Mouse (Mus musculus): ENCODE results near the gene Zfp362. TPM values are rescaled to one million over a fixed set of nuclear protein-coding genes. Genes with fewer than 3 reads are reported as not detected.
A peak's percentile ranks its signal among the peaks of the same experiment; 100 is the strongest.

The Zfp362 gene
- total and polyA plus RNA-seq, 3 experiments = 9.7 to 70.1 (median 16.1) TPM

DNA sequence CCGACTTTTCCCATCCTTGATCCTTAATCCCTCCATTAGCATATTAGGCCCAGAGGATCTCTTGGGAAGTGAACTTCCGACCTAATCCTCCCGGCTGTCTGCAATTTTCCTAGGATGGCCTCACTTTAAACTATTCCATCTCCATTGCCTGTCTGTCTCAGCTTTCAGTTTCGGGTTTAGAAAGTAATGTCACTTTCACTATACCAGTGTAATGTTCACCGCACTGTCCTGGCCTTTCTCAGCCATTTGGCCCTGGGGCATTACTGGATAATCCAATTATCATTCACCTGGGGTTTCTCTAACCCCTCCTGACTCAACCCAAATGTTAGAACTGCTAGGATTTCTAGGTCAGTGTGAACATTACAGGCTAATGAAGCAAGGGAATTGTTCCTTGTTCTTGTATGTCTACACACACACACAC lies 77.4 kb downstream of the Zfp362 start:
- Histone ChIP-seq H3K27ac (ENCODE audit: insufficient read depth, low read depth) (peak overlapping the region; percentile 9; the same call in 1 of the 2 replicates), H3K36me3 (replicated peaks in 1 of 2; ENCODE audit: control insufficient read depth in 1 of 2, insufficient read depth in 1 of 2, low read length in 1 of 2) (peaks cover 0 to 35% of the 10 kb centered on the region in 2 experiments), H3K9ac (ENCODE audit: insufficient read depth, low read depth) (peak overlapping the region; percentile 94), H3K79me2 (replicated peaks; ENCODE audit: control insufficient read depth, extremely low read depth, insufficient read depth, poor library complexity, severe bottlenecking) (peaks cover 43% of the 10 kb centered on the region), H3K4me3 (replicated peaks in 1 of 3; ENCODE audit: low read depth in 2 of 3, low read length in 2 of 3, poor library complexity in 1 of 3) (peak overlapping the region; percentile 79 to 89 (median 88)), H3K27me3 (replicated peaks) (no peaks in the 10 kb centered on the region), H3K4me1 (ENCODE audit: control insufficient read depth in 1 of 2, insufficient read depth in 2 of 2) (peaks cover 7 to 40% of the 10 kb centered on the region in 2 experiments), H3K9me3 (replicated peaks; ENCODE audit: low read length) (no peaks in the 10 kb centered on the region), H3K4me2 (ENCODE audit: insufficient read depth, low read depth, poor library complexity, severe bottlenecking) (peak overlapping the region; percentile 70)
- TF ChIP-seq SIN3A (IDR thresholded peaks at IDR 0.05; ENCODE audit: low read length) (0 out of 2 replicates have a peak, but pooled peaks have one; percentile 6), CHD1 (IDR thresholded peaks at IDR 0.05; ENCODE audit: low read depth, low read length) (peak; percentile 79), MAZ (IDR thresholded peaks at IDR 0.05; ENCODE audit: low read depth, low read length) (no peak), POLR2AphosphoS2 (IDR thresholded peaks at IDR 0.05; ENCODE audit: low read depth, low read length) (no peak)
- in situ Hi-C loops (cut with MboI; ENCODE audit: low pct_ligation_motif_present, low pct_unique_long_range_greater_than_20kb, low sequenced_read_pairs) (no loop called here), dilution Hi-C loops (cut with MboI; ENCODE audit: extremely low pct_ligation_motif_present, extremely low pct_unique_long_range_greater_than_20kb, low sequenced_read_pairs) (no loop called here)
- no peak for DNase-seq (ENCODE audit: extremely low read depth)

DNA sequence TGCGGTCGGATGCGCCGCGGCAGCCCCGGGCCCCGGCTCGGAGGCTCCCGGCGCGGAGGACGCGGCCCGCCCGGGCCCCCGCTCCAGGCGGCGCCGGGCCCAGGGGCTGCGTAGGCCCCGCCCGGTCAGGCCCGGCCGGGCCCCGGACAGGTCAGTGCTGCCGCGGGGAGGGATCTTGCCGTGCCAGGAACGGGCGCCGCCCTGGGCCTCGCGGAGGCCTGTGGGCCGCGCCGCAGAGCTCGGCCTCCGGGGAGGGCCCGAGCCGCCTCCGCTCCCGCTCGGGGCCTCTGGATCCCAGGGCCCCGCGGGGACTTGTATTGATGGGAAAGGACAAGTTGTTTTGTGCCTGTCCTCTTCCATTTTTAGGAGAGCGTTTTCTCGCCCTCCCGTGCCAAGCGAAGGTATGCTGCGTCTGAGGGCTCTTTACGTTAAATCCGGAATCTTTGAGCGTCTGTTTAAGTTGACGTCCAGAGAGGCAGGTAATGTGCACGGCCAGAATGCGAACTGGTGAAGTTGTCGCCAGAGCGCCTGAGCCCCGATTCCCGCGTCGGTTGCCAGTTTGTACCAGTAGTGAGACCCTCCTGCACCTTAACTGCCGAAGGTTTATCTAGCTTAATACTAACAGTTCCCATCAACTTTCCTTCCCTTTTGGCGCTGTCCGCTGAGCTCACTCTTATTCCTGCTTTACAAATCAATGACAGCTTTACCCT lies 78.0 kb downstream of the Zfp362 start:
- dilution Hi-C loops (cut with MboI; ENCODE audit: extremely low pct_ligation_motif_present, extremely low pct_unique_long_range_greater_than_20kb, low sequenced_read_pairs) = no loop called here
- no peak for DNase-seq (ENCODE audit: extremely low read depth)
- peaks cover 4 to 34% of the 10 kb centered on the region in 2 experiments for H3K4me1 ChIP-seq (ENCODE audit: control insufficient read depth in 1 of 2, insufficient read depth in 2 of 2)

DNA sequence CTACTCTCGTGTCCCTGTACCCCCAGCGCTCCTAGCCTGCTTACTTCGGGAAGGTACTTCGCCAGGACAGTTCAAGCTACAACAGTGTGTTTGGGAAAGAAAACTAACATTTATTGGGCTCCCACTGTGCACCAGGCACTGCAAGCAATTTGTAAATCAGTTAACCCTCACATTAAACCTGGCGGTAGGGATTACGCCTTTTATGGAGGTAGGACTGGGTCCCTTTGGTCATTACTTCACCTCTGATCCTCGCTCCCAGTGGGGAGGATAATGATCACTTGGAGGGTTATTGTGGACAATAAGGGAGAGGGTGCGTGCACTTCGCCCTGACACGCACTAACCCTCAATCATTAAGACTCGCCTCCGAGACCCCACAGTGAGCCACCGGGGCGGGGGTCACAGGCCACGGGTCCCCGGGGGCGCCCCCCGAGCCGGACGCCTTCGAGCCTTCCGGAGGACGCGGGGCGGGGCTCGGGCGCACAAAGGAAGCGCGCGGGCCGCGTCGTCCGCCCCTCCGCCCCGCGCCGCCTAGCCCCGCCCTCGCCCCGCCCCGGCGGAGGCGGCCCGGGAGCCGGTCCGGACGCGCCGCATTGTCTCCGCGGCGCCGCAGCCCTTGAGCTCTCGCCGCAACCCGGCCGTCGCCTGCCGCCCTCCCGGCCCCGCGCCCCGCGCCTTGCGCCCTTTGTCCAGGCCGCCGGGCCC lies 78.7 kb downstream of the Zfp362 start:
- Histone ChIP-seq H3K4me1 (ENCODE audit: control insufficient read depth in 1 of 2, insufficient read depth in 2 of 2) (peaks cover 4 to 30% of the 10 kb centered on the region in 2 experiments), H3K27me3 (replicated peaks) (no peaks in the 10 kb centered on the region), H3K9ac (ENCODE audit: insufficient read depth, low read depth) (peak overlapping the region; percentile 94), H3K36me3 (replicated peaks in 1 of 2; ENCODE audit: control insufficient read depth in 1 of 2, insufficient read depth in 1 of 2, low read length in 1 of 2) (peaks cover 4 to 42% of the 10 kb centered on the region in 2 experiments), H3K4me2 (ENCODE audit: insufficient read depth, low read depth, poor library complexity, severe bottlenecking) (peak overlapping the region; percentile 48), H3K4me3 (replicated peaks in 1 of 3; ENCODE audit: low read depth in 2 of 3, low read length in 2 of 3, poor library complexity in 1 of 3) (peak overlapping the region; percentile 79 to 89 (median 88)), H3K79me2 (replicated peaks; ENCODE audit: control insufficient read depth, extremely low read depth, insufficient read depth, poor library complexity, severe bottlenecking) (peaks cover 37% of the 10 kb centered on the region), H3K27ac (ENCODE audit: insufficient read depth, low read depth) (no peak overlapping the region), H3K9me3 (replicated peaks; ENCODE audit: low read length) (no peaks in the 10 kb centered on the region)
- in situ Hi-C loops (cut with MboI; ENCODE audit: low pct_ligation_motif_present, low pct_unique_long_range_greater_than_20kb, low sequenced_read_pairs) (no loop called here), dilution Hi-C loops (cut with MboI; ENCODE audit: extremely low pct_ligation_motif_present, extremely low pct_unique_long_range_greater_than_20kb, low sequenced_read_pairs) (no loop called here)
- TF ChIP-seq JUN (IDR thresholded peaks at IDR 0.05; ENCODE audit: insufficient read depth, low read depth, low read length) = no peak
- TF ChIP-seq EP300 (IDR thresholded peaks at IDR 0.05; ENCODE audit: low read length) = peak; percentile 33; the same call in 1 of the 2 replicates
- 0 out of 2 replicates have a peak, but pooled peaks have one; percentile 9 for TF ChIP-seq TBP (conservative IDR thresholded peaks at IDR 0.05; ENCODE audit: low read depth, low read length)
- no peak for TF ChIP-seq KAT2A (IDR thresholded peaks at IDR 0.05; ENCODE audit: insufficient replicate concordance, low read length)
- peak; percentile 66 for TF ChIP-seq NELFE (IDR thresholded peaks at IDR 0.05; ENCODE audit: low read depth, low read length)
- peak; percentile 63 for TF ChIP-seq ELF1 (IDR thresholded peaks at IDR 0.05; ENCODE audit: low read depth, low read length)
- TF ChIP-seq MAFK (IDR thresholded peaks at IDR 0.05; ENCODE audit: insufficient replicate concordance, low read length) = no peak
- TF ChIP-seq SIN3A (IDR thresholded peaks at IDR 0.05; ENCODE audit: low read length) = peak; percentile 14; the same call in 1 of the 2 replicates
- no peak for TF ChIP-seq NRF1 (IDR thresholded peaks at IDR 0.05; ENCODE audit: low read depth, low read length)
- peak; percentile 68; the same call in 1 of the 2 replicates for TF ChIP-seq TCF12 (IDR thresholded peaks at IDR 0.05; ENCODE audit: low read depth, low read length)
- peak; percentile 74 for TF ChIP-seq POLR2A (IDR thresholded peaks at IDR 0.05; ENCODE audit: low read depth, low read length)
- no peak for TF ChIP-seq UBTF (IDR thresholded peaks at IDR 0.05; ENCODE audit: low read depth, low read length)
- peak; percentile 62; the same call in 1 of the 2 replicates for TF ChIP-seq MAZ (IDR thresholded peaks at IDR 0.05; ENCODE audit: low read depth, low read length)
- peak; percentile 56 for DNase-seq (ENCODE audit: extremely low read depth)

More for the DNA sequence above, 78.0 kb downstream of the Zfp362 start:
- Histone ChIP-seq H3K4me3 (replicated peaks in 1 of 3; ENCODE audit: low read depth in 2 of 3, low read length in 2 of 3, poor library complexity in 1 of 3) (peak overlapping the region; percentile 79 to 89 (median 88)), H3K27ac (ENCODE audit: insufficient read depth, low read depth) (peak overlapping the region; percentile 46; the same call in 1 of the 2 replicates), H3K4me2 (ENCODE audit: insufficient read depth, low read depth, poor library complexity, severe bottlenecking) (peak overlapping the region; percentile 70), H3K9me3 (replicated peaks; ENCODE audit: low read length) (no peaks in the 10 kb centered on the region), H3K9ac (ENCODE audit: insufficient read depth, low read depth) (peak overlapping the region; percentile 94), H3K79me2 (replicated peaks; ENCODE audit: control insufficient read depth, extremely low read depth, insufficient read depth, poor library complexity, severe bottlenecking) (peaks cover 43% of the 10 kb centered on the region), H3K36me3 (replicated peaks in 1 of 2; ENCODE audit: control insufficient read depth in 1 of 2, insufficient read depth in 1 of 2, low read length in 1 of 2) (peaks cover 2 to 40% of the 10 kb centered on the region in 2 experiments), H3K27me3 (replicated peaks) (no peaks in the 10 kb centered on the region)
- TF ChIP-seq UBTF (IDR thresholded peaks at IDR 0.05; ENCODE audit: low read depth, low read length) (peak; percentile 91; the same call in 1 of the 2 replicates), RCOR1 (conservative IDR thresholded peaks at IDR 0.05; ENCODE audit: low read depth, low read length) (no peak), CHD1 (IDR thresholded peaks at IDR 0.05; ENCODE audit: low read depth, low read length) (peak; percentile 42; the same call in 1 of the 2 replicates)
- in situ Hi-C loops (cut with MboI; ENCODE audit: low pct_ligation_motif_present, low pct_unique_long_range_greater_than_20kb, low sequenced_read_pairs) = no loop called here
